Mouse (Mus musculus): ENCODE measurements around the gene Sec22a. TPM values are rescaled to one million over a fixed set of nuclear protein-coding genes. Genes with fewer than 3 reads are reported as not detected.

The Sec22a gene
- total and polyA plus RNA-seq, 3 experiments: 10.5 to 98.3 (median 11.4) TPM

DNA sequence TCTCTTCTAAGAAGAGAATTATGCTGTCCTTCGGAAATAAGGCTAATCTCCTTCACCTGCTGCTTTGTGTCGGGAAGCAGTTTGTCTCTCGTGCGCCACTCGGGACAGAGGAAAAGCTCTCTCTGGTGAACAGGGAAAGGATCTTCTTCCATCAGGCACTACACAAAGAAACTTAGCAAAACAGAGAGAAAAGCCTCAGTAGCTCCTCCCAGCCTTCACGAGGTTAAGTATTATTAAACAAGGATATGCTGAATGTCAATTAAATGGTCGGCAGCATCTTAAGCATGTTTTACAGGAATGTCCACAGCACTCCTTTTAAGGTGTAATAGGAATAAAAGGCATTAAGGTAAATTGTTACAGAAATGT lies 328 bp upstream of the Sec22a start:
- Histone ChIP-seq H3K9ac (ENCODE audit: control insufficient read depth, low read depth, low read length, poor library complexity, severe bottlenecking) (peak overlapping the region; percentile 64), H3K79me2 (ENCODE audit: control insufficient read depth, insufficient read depth, low read length, poor library complexity) (no peaks in the 10 kb centered on the region; the same call in none of the 2 replicates), H3K36me3 (ENCODE audit: control insufficient read depth in 1 of 2, insufficient read depth in 2 of 2, low read length in 2 of 2) (peaks cover 0 to 4% of the 10 kb centered on the region in 2 experiments; a peak in 1 of 4 replicates), H3K27me3 (ENCODE audit: control insufficient read depth in 1 of 2, insufficient read depth in 2 of 2, low read length in 2 of 2) (no peaks in the 10 kb centered on the region; a peak in 1 of 4 replicates), H3K4me3 (ENCODE audit: control insufficient read depth in 1 of 2, insufficient read depth in 1 of 2, low read depth in 2 of 2, low read length in 2 of 2) (peak overlapping the region; percentile 68 to 77), H3K27ac (ENCODE audit: control insufficient read depth, low read depth, low read length) (no peak overlapping the region), H3K4me1 (ENCODE audit: control insufficient read depth in 1 of 2, insufficient read depth in 2 of 2, low read length in 2 of 2) (peaks cover 0 to 4% of the 10 kb centered on the region in 2 experiments; a peak in 1 of 4 replicates), H3K9me3 (replicated peaks; ENCODE audit: insufficient read depth, low read length) (no peaks in the 10 kb centered on the region)
- TF ChIP-seq MYB (IDR thresholded peaks at IDR 0.05; ENCODE audit: low read depth, low read length): no peak
- peak; percentile 7; the same call in 1 of the 2 replicates for TF ChIP-seq TAL1 (IDR thresholded peaks at IDR 0.05; ENCODE audit: low read length)
- TF ChIP-seq SIN3A (IDR thresholded peaks at IDR 0.05; ENCODE audit: low read length): peak; percentile 1; the same call in 1 of the 2 replicates
- DNase-seq (ENCODE audit: low read depth, low spot score): no peak

DNA sequence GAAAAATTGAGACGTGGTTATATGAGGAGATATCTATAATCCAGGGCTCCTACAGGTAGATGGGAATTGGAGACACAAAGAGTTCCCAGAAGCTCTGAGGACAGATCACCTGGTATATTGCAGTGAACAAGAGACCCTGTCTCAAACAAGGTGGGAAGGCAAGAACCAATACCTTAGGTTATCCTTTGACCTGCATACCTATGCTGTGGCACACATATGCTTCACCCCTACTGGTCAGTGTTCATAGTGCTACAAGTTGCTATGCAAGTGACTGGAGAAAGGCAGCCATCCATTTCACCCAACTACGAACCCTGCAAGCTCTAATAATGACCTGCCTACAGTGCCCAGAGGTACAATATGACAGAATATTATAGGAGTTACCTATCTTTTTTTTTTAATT lies 1.5 kb downstream of the Sec22a start:
- H3K27me3 ChIP-seq (ENCODE audit: control insufficient read depth in 1 of 2, insufficient read depth in 2 of 2, low read length in 2 of 2): no peaks in the 10 kb centered on the region; a peak in 1 of 4 replicates
- no peak overlapping the region for H3K27ac ChIP-seq (ENCODE audit: control insufficient read depth, low read depth, low read length)
- H3K9ac ChIP-seq (ENCODE audit: control insufficient read depth, low read depth, low read length, poor library complexity, severe bottlenecking): no peak overlapping the region
- H3K9me3 ChIP-seq (replicated peaks; ENCODE audit: insufficient read depth, low read length): no peaks in the 10 kb centered on the region
- TF ChIP-seq NRF1 (IDR thresholded peaks at IDR 0.05; ENCODE audit: insufficient read depth, low read depth, low read length, poor library complexity, severe bottlenecking) (no peak), TAL1 (IDR thresholded peaks at IDR 0.05; ENCODE audit: low read length) (no peak), UBTF (IDR thresholded peaks at IDR 0.05; ENCODE audit: borderline replicate concordance, insufficient read depth, low read depth, low read length) (no peak), SIN3A (IDR thresholded peaks at IDR 0.05; ENCODE audit: low read length) (no peak), ZMIZ1 (IDR thresholded peaks at IDR 0.05; ENCODE audit: low read depth, low read length) (no peak), CTCF (IDR thresholded peaks at IDR 0.05 in 2 of 3, conservative IDR thresholded peaks at IDR 0.05 in 1 of 3; ENCODE audit: control insufficient read depth in 1 of 3, insufficient read depth in 1 of 3, low read depth in 2 of 3, low read length in 3 of 3, poor library complexity in 1 of 3, severe bottlenecking in 1 of 3) (no peak), POLR2AphosphoS5 (IDR thresholded peaks at IDR 0.05; ENCODE audit: borderline replicate concordance, low read depth, low read length) (no peak), BHLHE40 (IDR thresholded peaks at IDR 0.05; ENCODE audit: borderline replicate concordance, low read depth, low read length) (no peak), CHD2 (IDR thresholded peaks at IDR 0.05; ENCODE audit: low read length) (no peak), E2F4 (IDR thresholded peaks at IDR 0.05; ENCODE audit: borderline replicate concordance, low read depth, low read length) (no peak), USF1 (IDR thresholded peaks at IDR 0.05; ENCODE audit: low read depth, low read length) (no peak), ELF1 (IDR thresholded peaks at IDR 0.05; ENCODE audit: low read depth, low read length) (no peak), HCFC1 (IDR thresholded peaks at IDR 0.05; ENCODE audit: low read depth, low read length) (no peak), MAX (IDR thresholded peaks at IDR 0.05; ENCODE audit: low read length) (no peak), KAT2A (conservative IDR thresholded peaks at IDR 0.05; ENCODE audit: low read depth, low read length) (no peak), POLR2A (IDR thresholded peaks at IDR 0.05; ENCODE audit: control insufficient read depth in 1 of 2, insufficient read depth in 1 of 2, low read depth in 1 of 2, low read length in 2 of 2, poor library complexity in 1 of 2) (no peak), MAZ (IDR thresholded peaks at IDR 0.05; ENCODE audit: low read depth, low read length) (no peak)
- H3K4me3 ChIP-seq (ENCODE audit: control insufficient read depth in 1 of 2, insufficient read depth in 1 of 2, low read depth in 2 of 2, low read length in 2 of 2): no peak overlapping the region
- H3K36me3 ChIP-seq (ENCODE audit: control insufficient read depth in 1 of 2, insufficient read depth in 2 of 2, low read length in 2 of 2): peaks cover 0 to 4% of the 10 kb centered on the region in 2 experiments; a peak in 1 of 4 replicates
- peak; percentile 14 for DNase-seq (ENCODE audit: low read depth, low spot score)
- peaks cover 0 to 4% of the 10 kb centered on the region in 2 experiments; a peak in 1 of 4 replicates for H3K4me1 ChIP-seq (ENCODE audit: control insufficient read depth in 1 of 2, insufficient read depth in 2 of 2, low read length in 2 of 2)
- no peaks in the 10 kb centered on the region; the same call in none of the 2 replicates for H3K79me2 ChIP-seq (ENCODE audit: control insufficient read depth, insufficient read depth, low read length, poor library complexity)

All from MEL (cell line).